Mouse (Mus musculus) kidney, embryonic 14.5 days (tissue): ENCODE measurements at regions not wholly inside any gene's neighbourhood (a gene's known extent, or its start where the extent isn't known, plus 50 kb on each side); places are given as distances from the start of the nearest gene placed in this dataset.
A peak's percentile ranks its signal among the peaks of the same experiment; 100 is the strongest.

Experiments used
- ATAC-seq: fragments of 200-750 bp; cut with Nextera tagmentation; 2 replicates; pipeline ENCODE4 v1.8.0; 2017; ENCODE audit warnings: moderate number of reproducible peaks, mild to moderate bottlenecking, moderate TSS enrichment, moderate library complexity; ENCODE audit not compliant: low FRiP score, low TSS enrichment
- H3K27ac ChIP-seq: fragments of 300-500 bp; sonication (generic); 2 replicates; pipeline ENCODE4 v1.5.1; 2014; ENCODE audit warnings: low read depth, mild to moderate bottlenecking, low read length, moderate library complexity, mixed read lengths
- H3K27me3 ChIP-seq: fragments of 300-500 bp; sonication (generic); 2 replicates; pipeline ENCODE4 v1.6.1; 2014; ENCODE audit warnings: mild to moderate bottlenecking, low read length; ENCODE audit not compliant: control insufficient read depth, insufficient read depth
- H3K36me3 ChIP-seq: fragments of 300-500 bp; sonication (generic); 2 replicates; pipeline ENCODE4 v1.6.1; 2014; ENCODE audit warnings: low read length, mixed read lengths; ENCODE audit not compliant: control insufficient read depth, insufficient read depth
- H3K4me1 ChIP-seq: fragments of 300-500 bp; sonication (generic); 2 replicates; pipeline ENCODE4 v1.6.1; 2014; ENCODE audit warnings: low read length, mixed read lengths; ENCODE audit not compliant: control insufficient read depth, insufficient read depth
- H3K4me2 ChIP-seq: fragments of 300-500 bp; sonication (generic); replicated peaks from 2 replicates; pipeline ENCODE4 v1.6.1; 2014; ENCODE audit warnings: low read depth, mild to moderate bottlenecking, low read length
- H3K4me3 ChIP-seq: fragments of 300-500 bp; sonication (generic); 2 replicates; pipeline ENCODE4 v1.5.1; 2014; ENCODE audit warnings: mild to moderate bottlenecking, low read length
- H3K9ac ChIP-seq: fragments of 300-500 bp; sonication (generic); 2 replicates; pipeline ENCODE4 v1.6.1; 2014; ENCODE audit warnings: low read depth, mild to moderate bottlenecking, low read length, moderate library complexity
- H3K9me3 ChIP-seq: fragments of 300-500 bp; sonication (generic); 2 replicates; pipeline ENCODE4 v1.6.1; 2016; ENCODE audit warnings: low read length; ENCODE audit not compliant: control insufficient read depth
- WGBS: fragments of 180-500 bp; shearing (Covaris S2); extraction: QIAGEN DNeasy Blood & Tissue Kit; methylation state at CpG from one replicate; pipeline ENCODE4 v1.1.7; 2014; 5-methylcytosine and 5-hydroxymethylcytosine counted together

DNA sequence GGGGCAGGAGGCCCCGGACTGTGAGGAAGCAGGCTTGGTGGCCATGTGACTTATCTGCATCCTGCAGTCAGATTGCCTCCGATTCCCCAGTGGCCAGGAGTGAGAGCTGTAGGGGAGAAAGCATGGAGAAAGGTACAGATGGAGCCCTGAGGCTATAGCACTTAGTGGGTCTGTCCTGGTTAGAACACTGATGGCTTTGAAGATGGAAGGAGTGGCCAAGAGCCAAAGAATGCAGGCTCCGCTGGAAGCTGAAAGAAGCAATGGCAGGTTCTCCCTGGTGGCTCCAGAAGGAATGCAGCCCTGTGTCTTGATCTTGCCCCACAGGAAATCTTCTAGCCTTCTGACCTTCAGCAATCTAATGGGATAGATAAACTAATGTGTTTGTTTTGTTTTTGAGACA, 926.3 kb downstream of the 4930447A16Rik start:
- 75% methylated on average over 3 of the region's 3 CpGs for WGBS
- no peaks in the 10 kb centered on the region for H3K4me1 ChIP-seq
- no peak overlapping the region for H3K4me3 ChIP-seq
- H3K9ac ChIP-seq = no peak overlapping the region
- H3K27ac ChIP-seq = no peak overlapping the region
- H3K9me3 ChIP-seq = peaks cover 2% of the 10 kb centered on the region; the same call in 1 of the 2 replicates
- H3K36me3 ChIP-seq = no peaks in the 10 kb centered on the region
- H3K4me2 ChIP-seq = no peak overlapping the region
- ATAC-seq = no peak
- no peaks in the 10 kb centered on the region for H3K27me3 ChIP-seq

DNA sequence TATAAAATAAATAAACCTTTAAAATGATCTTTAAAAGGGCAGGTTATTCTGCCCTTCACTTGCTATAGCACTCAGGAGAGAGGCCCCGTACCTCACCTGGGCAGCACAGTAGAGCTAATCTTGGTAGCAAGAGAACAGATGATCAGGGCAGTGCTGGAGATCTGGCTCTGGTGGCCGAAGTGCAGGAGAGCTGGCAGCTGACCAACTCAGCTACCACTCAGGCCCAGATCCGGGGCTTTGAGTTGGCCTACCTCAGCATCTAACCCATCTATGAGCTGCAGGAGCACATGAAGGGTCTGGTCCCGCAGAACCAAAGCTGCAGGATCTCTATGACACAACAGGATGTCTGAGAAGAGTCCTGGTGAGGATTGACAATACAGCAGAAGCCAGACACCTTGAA, 928.0 kb downstream of the 4930447A16Rik start:
- Histone ChIP-seq H3K9ac (no peak overlapping the region), H3K36me3 (no peaks in the 10 kb centered on the region), H3K4me2 (no peak overlapping the region), H3K27me3 (no peaks in the 10 kb centered on the region), H3K27ac (no peak overlapping the region), H3K4me1 (no peaks in the 10 kb centered on the region), H3K9me3 (peaks cover 2% of the 10 kb centered on the region; the same call in 1 of the 2 replicates), H3K4me3 (no peak overlapping the region)
- no peak for ATAC-seq
- 90% methylated on average over 4 of the region's 4 CpGs for WGBS

- Histone ChIP-seq H3K4me3 (no peak overlapping the region), H3K4me1 (no peaks in the 10 kb centered on the region), H3K36me3 (no peaks in the 10 kb centered on the region), H3K4me2 (no peak overlapping the region), H3K9me3 (no peaks in the 10 kb centered on the region; the same call in 1 of the 2 replicates), H3K9ac (no peak overlapping the region), H3K27me3 (no peaks in the 10 kb centered on the region), H3K27ac (no peak overlapping the region)
- no peak for ATAC-seq
- WGBS = 86% methylated on average over 3 of the region's 3 CpGs
These were observed 933.7 kb downstream of the 4930447A16Rik start for GRCm38 (mm10) chr15:38359053-38359452.

DNA sequence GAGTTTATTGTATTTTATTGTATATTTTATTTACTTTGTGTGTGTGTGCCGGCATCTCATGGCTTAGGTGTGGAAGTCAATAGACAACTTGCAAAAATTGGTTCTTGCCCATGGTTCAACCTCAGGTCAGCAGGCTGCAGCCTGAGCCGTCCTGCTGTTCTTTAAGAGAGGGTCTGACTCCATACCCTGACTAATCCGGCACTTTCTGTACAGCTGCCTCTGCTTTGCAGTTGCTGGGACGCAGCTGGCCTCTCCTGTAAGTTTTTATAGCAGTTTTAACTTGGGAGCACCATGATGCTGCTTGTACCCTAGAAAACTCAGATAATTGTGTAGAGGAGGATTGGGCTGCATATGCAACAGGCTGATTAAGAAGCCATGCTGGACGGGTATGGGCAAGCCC, 938.2 kb downstream of the 4930447A16Rik start:
- 92% methylated on average over 5 of the region's 5 CpGs for WGBS
- Histone ChIP-seq H3K4me2 (no peak overlapping the region), H3K27ac (no peak overlapping the region), H3K36me3 (no peaks in the 10 kb centered on the region), H3K4me1 (no peaks in the 10 kb centered on the region), H3K27me3 (no peaks in the 10 kb centered on the region), H3K9me3 (no peaks in the 10 kb centered on the region; the same call in 1 of the 2 replicates), H3K4me3 (no peak overlapping the region), H3K9ac (no peak overlapping the region)
- no peak for ATAC-seq

- Histone ChIP-seq H3K9me3 (no peaks in the 10 kb centered on the region; the same call in 1 of the 2 replicates), H3K4me2 (no peak overlapping the region), H3K27ac (no peak overlapping the region), H3K9ac (no peak overlapping the region), H3K27me3 (no peaks in the 10 kb centered on the region), H3K4me3 (no peak overlapping the region), H3K36me3 (no peaks in the 10 kb centered on the region), H3K4me1 (no peaks in the 10 kb centered on the region)
- no peak for ATAC-seq
- WGBS = 76% methylated on average over 3 of the region's 3 CpGs
These were observed 938.7 kb downstream of the 4930447A16Rik start for GRCm38 (mm10) chr15:38364014-38364413.

GRCm38 (mm10) chr15:38367643-38368042, 942.3 kb downstream of the 4930447A16Rik start:
- WGBS = 97% methylated on average over 5 of the region's 5 CpGs
- Histone ChIP-seq H3K4me1 (no peaks in the 10 kb centered on the region), H3K36me3 (no peaks in the 10 kb centered on the region), H3K4me3 (no peak overlapping the region), H3K27me3 (no peaks in the 10 kb centered on the region), H3K27ac (no peak overlapping the region), H3K4me2 (no peak overlapping the region), H3K9ac (no peak overlapping the region), H3K9me3 (no peaks in the 10 kb centered on the region)
- ATAC-seq = no peak

GRCm38 (mm10) chr15:38368291-38368690, 942.9 kb downstream of the 4930447A16Rik start:
- ATAC-seq = no peak
- Histone ChIP-seq H3K4me1 (no peaks in the 10 kb centered on the region), H3K27me3 (no peaks in the 10 kb centered on the region), H3K9ac (no peak overlapping the region), H3K9me3 (no peaks in the 10 kb centered on the region), H3K27ac (no peak overlapping the region), H3K4me2 (no peak overlapping the region), H3K36me3 (no peaks in the 10 kb centered on the region), H3K4me3 (no peak overlapping the region)
- WGBS = 89% methylated on average over 4 of the region's 4 CpGs

- Histone ChIP-seq H3K4me2 (no peak overlapping the region), H3K9me3 (no peaks in the 10 kb centered on the region), H3K27ac (no peak overlapping the region), H3K9ac (no peak overlapping the region), H3K4me3 (no peak overlapping the region), H3K36me3 (no peaks in the 10 kb centered on the region), H3K27me3 (no peaks in the 10 kb centered on the region), H3K4me1 (peaks cover 7% of the 10 kb centered on the region; the same call in 1 of the 2 replicates)
- 85% methylated on average over 12 of the region's 12 CpGs for WGBS
- ATAC-seq = no peak
These were observed 946.2 kb downstream of the 4930447A16Rik start for GRCm38 (mm10) chr15:38371404-38372090.

GRCm38 (mm10) chr15:38373797-38374196, 948.4 kb downstream of the 4930447A16Rik start:
- Histone ChIP-seq H3K27ac (peak overlapping the region; percentile 55; the same call in 1 of the 2 replicates), H3K4me2 (peak overlapping the region; percentile 55), H3K4me3 (peak overlapping the region; percentile 19; the same call in 1 of the 2 replicates), H3K9me3 (no peaks in the 10 kb centered on the region), H3K4me1 (peaks cover 7% of the 10 kb centered on the region; the same call in 1 of the 2 replicates), H3K9ac (0 out of 2 replicates have a peak overlapping the region, but pooled peaks have one; percentile 31), H3K27me3 (no peaks in the 10 kb centered on the region), H3K36me3 (no peaks in the 10 kb centered on the region)
- ATAC-seq = peak; percentile 93
- 8% methylated on average over 18 of the region's 21 CpGs for WGBS
